Mouse (Mus musculus): ENCODE measurements at regions not wholly inside any gene's neighbourhood (a gene's known extent, or its start where the extent isn't known, plus 50 kb on each side); places are given as distances from the start of the nearest gene placed in this dataset.
"Not testable (repeated sequence)": the region's sequence is repeated elsewhere in the genome, so short reads cannot be mapped to it uniquely, and the experiment has no call there.

DNA sequence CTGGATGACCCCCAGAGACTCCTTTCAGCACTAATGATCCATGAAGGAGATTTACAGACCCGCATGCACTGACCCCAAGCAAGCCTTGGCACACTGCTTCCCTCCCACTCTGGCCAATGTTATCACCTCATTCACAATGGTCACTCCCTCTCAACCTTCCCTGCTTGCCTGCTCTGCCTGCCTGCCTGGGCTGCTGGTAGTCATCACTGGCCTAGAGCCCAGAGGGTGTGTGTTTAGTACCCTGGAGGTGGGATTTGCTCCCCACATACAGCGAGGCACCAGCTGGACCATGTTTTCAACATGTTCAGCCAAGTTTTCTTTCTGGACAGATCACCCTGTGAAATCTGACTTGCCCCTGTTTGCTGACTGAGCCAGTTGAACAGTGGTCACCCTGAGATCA, 147.9 kb downstream of the Lyplal1 start:
- Histone ChIP-seq H3K9ac (replicated peaks; ENCODE audit: low read depth, low read length) (no peak overlapping the region), H3K36me3 (ENCODE audit: control insufficient read depth, insufficient read depth, low read length) (no peaks in the 10 kb centered on the region), H3K4me2 (ENCODE audit: low read depth, low read length) (no peak overlapping the region), H3K4me1 (ENCODE audit: control insufficient read depth, insufficient read depth, low read length) (no peaks in the 10 kb centered on the region), H3K9me3 (ENCODE audit: control insufficient read depth, low read length) (no peaks in the 10 kb centered on the region), H3K4me3 (ENCODE audit: low read depth, low read length) (no peak overlapping the region), H3K27me3 (ENCODE audit: control insufficient read depth, insufficient read depth, low read length) (no peaks in the 10 kb centered on the region), H3K27ac (ENCODE audit: low read depth, low read length) (no peak overlapping the region)
- 23% methylated on average over 2 of the region's 2 CpGs for WGBS
- no peak for ATAC-seq (ENCODE audit: low read depth)

DNA sequence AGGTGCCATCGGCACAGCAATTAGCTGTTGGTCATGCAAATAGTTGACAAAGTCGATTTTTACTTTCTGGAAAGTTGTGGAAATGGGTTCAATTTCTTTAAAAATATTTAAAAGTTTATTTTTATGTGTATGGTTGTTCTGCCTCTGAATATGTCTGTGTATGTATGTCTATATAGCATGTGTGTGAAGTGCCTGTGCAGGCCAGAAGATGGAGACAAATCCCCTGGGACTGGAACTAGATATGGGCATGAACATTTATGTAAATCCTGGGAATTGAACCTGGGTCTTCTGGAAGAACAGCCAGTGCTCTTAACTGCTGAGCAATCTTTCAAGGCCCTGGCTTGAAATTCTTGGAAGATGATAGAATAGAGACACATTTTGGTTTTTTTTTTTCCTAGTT, 140.0 kb downstream of the Lyplal1 start:
- ATAC-seq (ENCODE audit: low read depth) = no peak
- 89% methylated on average over 2 of the region's 2 CpGs for WGBS
- no peak overlapping the region for H3K27ac ChIP-seq (ENCODE audit: low read depth, low read length)
- H3K36me3 ChIP-seq (ENCODE audit: control insufficient read depth, insufficient read depth, low read length) = no peaks in the 10 kb centered on the region
- no peaks in the 10 kb centered on the region for H3K9me3 ChIP-seq (ENCODE audit: control insufficient read depth, low read length)
- H3K9ac ChIP-seq (replicated peaks; ENCODE audit: low read depth, low read length) = no peak overlapping the region
- H3K4me1 ChIP-seq (ENCODE audit: control insufficient read depth, insufficient read depth, low read length) = no peaks in the 10 kb centered on the region
- H3K4me2 ChIP-seq (ENCODE audit: low read depth, low read length) = no peak overlapping the region
- H3K27me3 ChIP-seq (ENCODE audit: control insufficient read depth, insufficient read depth, low read length) = no peaks in the 10 kb centered on the region
- H3K4me3 ChIP-seq (ENCODE audit: low read depth, low read length) = no peak overlapping the region

DNA sequence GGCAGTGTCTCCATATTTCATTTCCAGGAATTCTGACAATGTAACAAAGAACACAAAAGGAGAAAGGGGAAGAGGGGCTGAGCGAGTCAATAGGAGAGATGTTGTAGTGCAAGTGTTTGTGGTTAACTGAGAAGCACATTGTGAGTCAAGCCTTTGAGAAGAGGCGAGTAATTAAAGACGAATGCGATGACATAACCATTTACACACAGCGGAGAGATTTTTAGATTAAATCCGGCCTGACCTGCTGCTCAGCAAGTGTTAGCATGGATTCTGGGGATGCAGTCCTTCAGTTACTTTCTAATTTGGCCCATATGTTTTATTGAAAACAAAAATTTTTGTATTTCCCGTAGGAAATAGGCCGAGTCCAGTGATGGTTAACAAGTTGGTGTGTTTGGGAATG, 127.7 kb downstream of the Lyplal1 start:
- Histone ChIP-seq H3K4me3 (ENCODE audit: low read depth, low read length) (no peak overlapping the region), H3K27ac (ENCODE audit: low read depth, low read length) (no peak overlapping the region), H3K9me3 (ENCODE audit: control insufficient read depth, low read length) (no peaks in the 10 kb centered on the region), H3K4me1 (ENCODE audit: control insufficient read depth, insufficient read depth, low read length) (no peaks in the 10 kb centered on the region), H3K4me2 (ENCODE audit: low read depth, low read length) (no peak overlapping the region), H3K36me3 (ENCODE audit: control insufficient read depth, insufficient read depth, low read length) (no peaks in the 10 kb centered on the region), H3K27me3 (ENCODE audit: control insufficient read depth, insufficient read depth, low read length) (no peaks in the 10 kb centered on the region), H3K9ac (replicated peaks; ENCODE audit: low read depth, low read length) (no peak overlapping the region)
- whole genome bisulfite sequencing = 53% methylated on average over 8 of the region's 8 CpGs
- ATAC-seq (ENCODE audit: low read depth) = no peak

DNA sequence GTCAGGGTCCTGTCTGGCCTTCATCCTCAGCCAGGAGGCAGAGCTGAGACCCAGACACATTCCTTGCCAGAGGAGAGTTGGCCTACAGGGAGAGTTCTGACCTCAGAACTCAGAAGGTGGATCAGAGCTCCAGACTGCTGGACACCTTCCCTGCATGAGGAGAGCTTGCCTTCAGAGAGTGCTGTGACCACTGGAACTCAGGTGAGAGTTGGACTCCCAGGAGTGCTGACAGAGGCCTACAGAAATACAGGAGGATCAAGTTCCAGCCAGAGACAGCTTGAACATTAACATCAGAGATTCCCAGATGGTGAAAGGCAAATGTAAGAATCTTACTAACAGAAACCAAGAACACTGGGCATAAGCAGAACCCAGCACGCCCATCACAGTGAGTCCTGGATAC, 117.0 kb downstream of the Lyplal1 start:
- H3K36me3 ChIP-seq (ENCODE audit: control insufficient read depth, insufficient read depth, low read length); ATAC-seq (ENCODE audit: low read depth); H3K4me2 ChIP-seq (ENCODE audit: low read depth, low read length); H3K9me3 ChIP-seq (ENCODE audit: control insufficient read depth, low read length); H3K4me1 ChIP-seq (ENCODE audit: control insufficient read depth, insufficient read depth, low read length); H3K4me3 ChIP-seq (ENCODE audit: low read depth, low read length); H3K9ac ChIP-seq (replicated peaks; ENCODE audit: low read depth, low read length); H3K27ac ChIP-seq (ENCODE audit: low read depth, low read length); H3K27me3 ChIP-seq (ENCODE audit: control insufficient read depth, insufficient read depth, low read length): not testable (repeated sequence)
- 96% methylated on average over 1 of the region's 1 CpGs for WGBS

DNA sequence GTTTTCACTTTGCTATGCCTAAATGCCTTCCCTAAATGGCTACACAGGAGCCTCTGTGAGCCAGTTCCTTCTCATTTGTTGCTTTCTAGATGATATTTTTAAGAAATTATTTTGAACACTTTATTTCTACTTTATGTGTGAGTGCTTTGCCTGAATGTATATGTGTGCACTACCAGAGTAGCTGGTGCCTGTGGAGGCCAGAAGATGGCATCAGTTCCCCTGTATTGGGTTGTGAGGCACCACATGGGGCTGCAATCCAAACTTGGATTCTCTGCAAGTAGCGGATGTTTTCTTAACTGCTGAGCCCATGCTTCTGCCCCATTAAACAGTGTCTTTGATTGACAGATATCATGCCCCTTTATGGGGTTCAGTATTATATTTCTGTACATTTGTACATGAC, 103.7 kb downstream of the Lyplal1 start:
- no peaks in the 10 kb centered on the region for H3K9me3 ChIP-seq (ENCODE audit: control insufficient read depth, low read length)
- ATAC-seq (ENCODE audit: low read depth) = no peak
- no peak overlapping the region for H3K4me2 ChIP-seq (ENCODE audit: low read depth, low read length)
- H3K9ac ChIP-seq (replicated peaks; ENCODE audit: low read depth, low read length) = no peak overlapping the region
- H3K4me1 ChIP-seq (ENCODE audit: control insufficient read depth, insufficient read depth, low read length) = no peaks in the 10 kb centered on the region
- 90% methylated on average over 1 of the region's 1 CpGs for WGBS
- no peak overlapping the region for H3K27ac ChIP-seq (ENCODE audit: low read depth, low read length)
- no peak overlapping the region for H3K4me3 ChIP-seq (ENCODE audit: low read depth, low read length)
- no peaks in the 10 kb centered on the region for H3K36me3 ChIP-seq (ENCODE audit: control insufficient read depth, insufficient read depth, low read length)
- no peaks in the 10 kb centered on the region for H3K27me3 ChIP-seq (ENCODE audit: control insufficient read depth, insufficient read depth, low read length)

DNA sequence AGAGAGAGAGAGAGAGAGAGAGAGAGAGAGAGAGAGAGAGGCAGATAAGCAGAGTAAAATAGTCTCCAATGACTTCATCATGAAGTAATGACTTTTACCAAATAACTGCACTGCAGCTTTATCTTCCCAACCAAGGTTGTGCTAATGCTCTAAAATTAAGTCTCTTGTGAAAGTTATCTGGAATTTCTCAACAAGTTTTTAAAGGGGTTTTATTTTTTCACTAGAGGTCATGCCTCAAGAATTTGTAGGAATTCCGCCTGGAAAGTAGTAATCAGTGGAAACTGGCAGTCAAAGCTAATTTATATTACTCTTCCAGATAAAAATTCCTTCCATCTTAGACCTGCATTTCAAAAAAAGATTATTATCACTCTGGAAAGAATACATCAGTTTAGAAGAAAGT, 102.9 kb downstream of the Lyplal1 start:
- Histone ChIP-seq H3K9ac (replicated peaks; ENCODE audit: low read depth, low read length) (no peak overlapping the region), H3K27me3 (ENCODE audit: control insufficient read depth, insufficient read depth, low read length) (no peaks in the 10 kb centered on the region), H3K4me2 (ENCODE audit: low read depth, low read length) (no peak overlapping the region), H3K4me3 (ENCODE audit: low read depth, low read length) (no peak overlapping the region), H3K27ac (ENCODE audit: low read depth, low read length) (no peak overlapping the region), H3K36me3 (ENCODE audit: control insufficient read depth, insufficient read depth, low read length) (no peaks in the 10 kb centered on the region), H3K4me1 (ENCODE audit: control insufficient read depth, insufficient read depth, low read length) (no peaks in the 10 kb centered on the region), H3K9me3 (ENCODE audit: control insufficient read depth, low read length) (no peaks in the 10 kb centered on the region)
- ATAC-seq (ENCODE audit: low read depth) = no peak
- WGBS = 87% methylated on average over 1 of the region's 1 CpGs

DNA sequence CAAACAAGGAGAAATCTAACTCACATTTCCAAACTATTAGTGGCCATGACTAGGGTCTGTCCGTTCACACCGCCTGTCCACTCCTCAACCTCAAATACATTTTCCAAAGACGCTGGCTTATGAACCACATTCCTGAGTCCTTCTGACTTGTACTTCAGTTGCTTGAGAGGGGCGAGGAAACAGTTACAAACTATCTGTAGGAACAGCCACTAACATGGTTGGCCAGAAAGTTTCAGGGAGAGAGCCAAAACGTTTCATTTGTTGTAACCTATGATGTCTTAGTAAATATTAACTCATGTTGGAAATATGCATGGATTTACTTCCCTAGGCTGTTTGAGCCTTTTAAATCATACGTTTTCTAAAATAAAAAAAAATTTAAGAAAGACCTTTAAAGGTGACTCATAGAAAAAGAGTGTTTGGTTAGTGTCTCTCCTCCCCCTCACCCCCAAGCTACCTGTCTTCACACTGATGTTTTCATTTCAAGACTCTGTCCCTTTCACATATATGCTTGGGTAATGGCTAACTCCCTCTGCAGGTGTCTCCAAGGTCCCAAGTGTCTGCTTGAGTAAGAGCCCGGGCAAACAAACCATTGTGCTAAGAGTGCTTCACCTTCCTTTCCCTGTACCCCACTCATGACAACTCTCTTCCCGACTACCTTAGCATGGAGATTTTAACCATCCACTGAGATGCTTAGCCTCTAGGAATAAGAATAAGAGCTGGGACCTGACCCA, 101.1 kb downstream of the Lyplal1 start:
- ATAC-seq (ENCODE audit: low read depth) = no peak
- no peaks in the 10 kb centered on the region for H3K27me3 ChIP-seq (ENCODE audit: control insufficient read depth, insufficient read depth, low read length)

DNA sequence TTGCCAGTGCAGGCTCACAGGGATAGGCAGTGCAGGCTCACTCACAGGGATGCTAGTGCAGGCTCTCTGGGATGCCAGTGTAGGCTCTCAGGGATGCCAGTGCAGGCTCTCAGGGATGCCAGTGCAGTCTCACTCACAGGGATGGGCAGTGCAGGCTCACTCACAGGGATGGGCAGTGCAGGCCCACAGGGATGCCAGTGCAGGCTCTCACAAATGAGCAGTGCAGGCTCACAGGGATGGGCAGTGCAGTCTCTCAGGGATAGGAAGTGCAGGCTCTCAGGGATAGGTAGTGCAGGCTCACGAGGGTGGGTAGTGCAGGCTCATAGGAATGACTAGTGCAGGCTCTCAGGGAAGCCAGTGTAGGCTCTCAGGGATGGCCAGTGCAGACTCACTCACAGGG, 99.6 kb downstream of the Lyplal1 start:
- Histone ChIP-seq H3K27me3 (ENCODE audit: control insufficient read depth, insufficient read depth, low read length) (no peaks in the 10 kb centered on the region), H3K9me3 (ENCODE audit: control insufficient read depth, low read length) (no peaks in the 10 kb centered on the region), H3K4me2 (ENCODE audit: low read depth, low read length) (no peak overlapping the region), H3K4me3 (ENCODE audit: low read depth, low read length) (no peak overlapping the region), H3K27ac (ENCODE audit: low read depth, low read length) (no peak overlapping the region), H3K36me3 (ENCODE audit: control insufficient read depth, insufficient read depth, low read length) (no peaks in the 10 kb centered on the region), H3K4me1 (ENCODE audit: control insufficient read depth, insufficient read depth, low read length) (no peaks in the 10 kb centered on the region), H3K9ac (replicated peaks; ENCODE audit: low read depth, low read length) (no peak overlapping the region)
- WGBS = 61% methylated on average over 1 of the region's 1 CpGs
- ATAC-seq (ENCODE audit: low read depth) = no peak

More for the DNA sequence above, 101.1 kb downstream of the Lyplal1 start:
- Histone ChIP-seq H3K9me3 (ENCODE audit: control insufficient read depth, low read length) (no peaks in the 10 kb centered on the region), H3K4me1 (ENCODE audit: control insufficient read depth, insufficient read depth, low read length) (no peaks in the 10 kb centered on the region), H3K36me3 (ENCODE audit: control insufficient read depth, insufficient read depth, low read length) (no peaks in the 10 kb centered on the region), H3K9ac (replicated peaks; ENCODE audit: low read depth, low read length) (no peak overlapping the region), H3K27ac (ENCODE audit: low read depth, low read length) (no peak overlapping the region), H3K4me3 (ENCODE audit: low read depth, low read length) (no peak overlapping the region), H3K4me2 (ENCODE audit: low read depth, low read length) (no peak overlapping the region)
- 84% methylated on average over 8 of the region's 8 CpGs for WGBS

DNA sequence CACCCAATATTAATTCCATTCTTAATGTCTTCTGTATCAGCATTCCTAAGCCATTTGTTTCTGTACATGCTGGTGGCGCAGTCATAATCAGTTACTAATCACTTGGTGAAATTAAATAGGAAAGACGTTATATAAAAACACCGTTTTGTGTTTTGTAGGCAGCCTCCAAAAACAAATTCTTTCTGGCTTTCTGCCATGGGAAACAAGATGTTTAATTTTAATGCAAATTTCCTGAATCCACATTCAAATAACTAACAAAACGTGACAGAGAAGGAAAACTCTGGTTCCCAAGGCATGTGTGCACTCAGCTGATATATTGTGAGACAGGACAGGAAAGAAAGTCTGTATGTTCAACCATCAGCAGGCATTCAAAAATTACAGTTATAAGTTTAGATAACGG, 97.6 kb downstream of the Lyplal1 start:
- Histone ChIP-seq H3K4me1 (ENCODE audit: control insufficient read depth, insufficient read depth, low read length) (no peaks in the 10 kb centered on the region), H3K27ac (ENCODE audit: low read depth, low read length) (no peak overlapping the region), H3K9ac (replicated peaks; ENCODE audit: low read depth, low read length) (no peak overlapping the region), H3K9me3 (ENCODE audit: control insufficient read depth, low read length) (no peaks in the 10 kb centered on the region), H3K27me3 (ENCODE audit: control insufficient read depth, insufficient read depth, low read length) (no peaks in the 10 kb centered on the region), H3K4me2 (ENCODE audit: low read depth, low read length) (no peak overlapping the region), H3K4me3 (ENCODE audit: low read depth, low read length) (no peak overlapping the region), H3K36me3 (ENCODE audit: control insufficient read depth, insufficient read depth, low read length) (no peaks in the 10 kb centered on the region)
- 79% methylated on average over 5 of the region's 5 CpGs for WGBS
- ATAC-seq (ENCODE audit: low read depth) = no peak
